Mouse (Mus musculus) hindbrain, embryonic 12.5 days (tissue): ENCODE measurements around the gene Foxn1. TPM values are rescaled to one million over a fixed set of nuclear protein-coding genes. Genes with fewer than 3 reads are reported as not detected.

Source experiments
- ATAC-seq: fragments of 200-750 bp; cut with Nextera tagmentation; 2 replicates; pipeline ENCODE4 v1.8.0; 2017; ENCODE audit warnings: moderate TSS enrichment; ENCODE audit not compliant: low FRiP score
- H3K27ac ChIP-seq: fragments of 300-500 bp; sonication (generic); 2 replicates; pipeline ENCODE4 v1.5.1; 2016; ENCODE audit warnings: mild to moderate bottlenecking
- H3K27me3 ChIP-seq: fragments of 300-500 bp; sonication (generic); 2 replicates; pipeline ENCODE4 v1.6.1; 2016; ENCODE audit warnings: mild to moderate bottlenecking
- H3K36me3 ChIP-seq: fragments of 300-500 bp; sonication (generic); 2 replicates; pipeline ENCODE4 v1.6.1; 2016; ENCODE audit warnings: mild to moderate bottlenecking
- H3K4me1 ChIP-seq: fragments of 300-500 bp; sonication (generic); 2 replicates; pipeline ENCODE4 v1.6.1; 2016
- H3K4me2 ChIP-seq: fragments of 300-500 bp; sonication (generic); replicated peaks from 2 replicates; pipeline ENCODE4 v1.6.1; 2016; ENCODE audit warnings: mild to moderate bottlenecking
- H3K4me3 ChIP-seq: fragments of 300-500 bp; sonication (generic); 2 replicates; pipeline ENCODE4 v1.5.1; 2016; ENCODE audit warnings: mild to moderate bottlenecking
- H3K9ac ChIP-seq: fragments of 300-500 bp; sonication (generic); 2 replicates; pipeline ENCODE4 v1.6.1; 2016; ENCODE audit warnings: mild to moderate bottlenecking, moderate library complexity
- H3K9me3 ChIP-seq: fragments of 300-500 bp; sonication (generic); replicated peaks from 2 replicates; pipeline ENCODE4 v1.6.1; 2016; ENCODE audit warnings: mild to moderate bottlenecking
- WGBS: fragments of 180-500 bp; shearing (Covaris S2); methylation state at CpG from one replicate; pipeline ENCODE4 v1.1.7; 2016; 5-methylcytosine and 5-hydroxymethylcytosine counted together
- polyA plus RNA-seq: library from polyadenylated mRNA; unstranded; fragments of >200 nt; fragmentation: Nextera tagmentation; extraction: Ambion mirVana; gene quantifications from 2 replicates; pipeline ENCODE4 v1.2.1, GENCODE M21; 2016

Foxn1 gene
- polyA plus RNA-seq, 1 experiment from 2014 or later = not detected

DNA sequence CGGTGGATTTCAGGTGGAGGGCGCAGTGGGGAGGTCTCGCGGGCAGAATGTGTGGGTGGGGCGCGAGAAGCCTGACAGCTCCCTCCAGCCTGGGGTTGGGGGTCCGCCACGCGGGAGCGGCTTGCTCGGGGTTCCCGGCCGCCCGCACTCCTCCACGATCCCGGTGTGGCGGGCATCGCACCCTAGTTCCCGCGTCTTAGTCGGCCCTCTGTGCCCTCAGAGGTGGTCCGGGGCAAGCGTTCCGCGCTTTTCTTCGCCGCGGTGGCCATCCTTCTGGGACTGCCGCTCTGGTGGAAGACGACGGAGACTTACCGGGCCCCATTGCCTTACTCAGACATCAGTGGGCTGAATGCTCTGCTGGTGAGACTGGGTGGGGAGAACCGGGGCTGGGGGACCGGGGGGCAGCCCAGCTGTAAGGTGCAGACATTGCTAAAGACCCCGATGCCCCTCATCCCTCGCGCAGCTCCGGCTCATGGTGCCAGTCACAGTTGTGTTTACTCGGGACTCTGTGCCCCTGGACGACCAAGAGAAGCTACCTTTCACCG lies 57.8 kb downstream of the Foxn1 start:
- 0 out of 2 replicates have a peak overlapping the region, but pooled peaks have one; percentile 17 for H3K27ac ChIP-seq
- peaks cover 15% of the 10 kb centered on the region for H3K36me3 ChIP-seq
- no peaks in the 10 kb centered on the region for H3K27me3 ChIP-seq
- H3K4me3 ChIP-seq = peak overlapping the region; percentile 92
- ATAC-seq = peak; percentile 68
- peaks cover 11% of the 10 kb centered on the region for H3K4me1 ChIP-seq
- H3K4me2 ChIP-seq = peak overlapping the region; percentile 95
- H3K9me3 ChIP-seq = no peaks in the 10 kb centered on the region
- peak overlapping the region; percentile 84 for H3K9ac ChIP-seq
- under 1% methylated on average over 40 of the region's 41 CpGs for WGBS

- H3K4me3 ChIP-seq = peak within 1 kb of the TSS; percentile 92
- ATAC-seq = peak; percentile 93
- 13% methylated on average over 36 of the region's 37 CpGs for WGBS
- no peaks in the 10 kb centered on the region for H3K27me3 ChIP-seq
- 0 out of 2 replicates have a peak within 1 kb of the TSS, but pooled peaks have one; percentile 17 for H3K27ac ChIP-seq
- H3K36me3 ChIP-seq = peaks cover 8% of the 10 kb centered on the region
- H3K4me1 ChIP-seq = peaks cover 14% of the 10 kb centered on the region
- H3K9ac ChIP-seq = peak within 1 kb of the TSS; percentile 84
- H3K4me2 ChIP-seq = peak within 1 kb of the TSS; percentile 95
- H3K9me3 ChIP-seq = no peaks in the 10 kb centered on the region
Observed at GRCm38 (mm10) chr11:78327634-78328511, 58.5 kb downstream of the Foxn1 start, which contains the start of gene Pigs. TSS of gene Pigs (plus strand) at chr11:78328415.

- Histone ChIP-seq H3K4me1 (peaks cover 20% of the 10 kb centered on the region), H3K27ac (no peak overlapping the region), H3K9ac (no peak overlapping the region), H3K36me3 (peaks cover 7% of the 10 kb centered on the region), H3K27me3 (no peaks in the 10 kb centered on the region), H3K9me3 (no peaks in the 10 kb centered on the region), H3K4me3 (no peak overlapping the region), H3K4me2 (no peak overlapping the region)
- no peak for ATAC-seq
- WGBS = 89% methylated on average over 4 of the region's 4 CpGs
Observed at GRCm38 (mm10) chr11:78327215-78327614, 59.1 kb downstream of the Foxn1 start.

DNA sequence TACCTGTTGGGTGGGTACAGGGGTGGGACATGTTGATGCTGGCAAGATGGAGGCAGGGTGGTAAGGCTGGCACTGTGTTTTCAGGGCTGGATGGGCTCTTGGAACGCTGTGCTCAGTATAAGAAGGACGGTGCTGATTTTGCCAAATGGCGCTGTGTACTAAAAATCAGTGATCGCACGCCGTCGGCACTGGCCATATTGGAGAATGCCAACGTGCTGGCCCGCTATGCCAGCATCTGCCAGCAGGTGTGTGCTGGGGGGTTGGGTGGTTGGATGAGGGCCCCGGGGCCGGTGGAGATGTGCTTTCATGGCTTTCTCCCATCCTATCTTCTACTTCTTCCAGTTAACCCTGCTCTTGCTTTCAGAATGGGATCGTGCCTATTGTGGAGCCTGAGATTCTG lies 61.4 kb downstream of the Foxn1 start:
- no peak for ATAC-seq
- 96% methylated on average over 12 of the region's 12 CpGs for WGBS
- no peaks in the 10 kb centered on the region for H3K9me3 ChIP-seq
- 0 out of 2 replicates have a peak overlapping the region, but pooled peaks have one; percentile 4 for H3K4me2 ChIP-seq
- H3K27me3 ChIP-seq = no peaks in the 10 kb centered on the region
- peaks cover 20% of the 10 kb centered on the region for H3K4me1 ChIP-seq
- no peak overlapping the region for H3K27ac ChIP-seq
- H3K9ac ChIP-seq = no peak overlapping the region
- peaks cover 23% of the 10 kb centered on the region for H3K36me3 ChIP-seq
- no peak overlapping the region for H3K4me3 ChIP-seq

- no peak overlapping the region for H3K4me3 ChIP-seq
- no peak for ATAC-seq
- peaks cover 14% of the 10 kb centered on the region for H3K4me1 ChIP-seq
- WGBS = 84% methylated on average over 15 of the region's 15 CpGs
- 0 out of 2 replicates have a peak overlapping the region, but pooled peaks have one; percentile 4 for H3K4me2 ChIP-seq
- H3K27ac ChIP-seq = no peak overlapping the region
- no peak overlapping the region for H3K9ac ChIP-seq
- H3K9me3 ChIP-seq = no peaks in the 10 kb centered on the region
- H3K36me3 ChIP-seq = peaks cover 29% of the 10 kb centered on the region
- no peaks in the 10 kb centered on the region for H3K27me3 ChIP-seq
Observed at GRCm38 (mm10) chr11:78324000-78324785, 62.2 kb downstream of the Foxn1 start.

GRCm38 (mm10) chr11:78322860-78323259 lies 63.5 kb downstream of the Foxn1 start, which contains the start of gene Aldoc:
TSS of gene Aldoc (plus strand) at chr11:78322968.
- ATAC-seq = peak; percentile 68
- H3K27ac ChIP-seq = peak within 1 kb of the TSS; percentile 57
- H3K4me1 ChIP-seq = peaks cover 9% of the 10 kb centered on the region
- no peaks in the 10 kb centered on the region for H3K27me3 ChIP-seq
- no peak within 1 kb of the TSS for H3K9ac ChIP-seq
- peaks cover 42% of the 10 kb centered on the region for H3K36me3 ChIP-seq
- H3K4me3 ChIP-seq = peak within 1 kb of the TSS; percentile 17; the same call in 1 of the 2 replicates
- no peaks in the 10 kb centered on the region for H3K9me3 ChIP-seq
- peak within 1 kb of the TSS; percentile 37 for H3K4me2 ChIP-seq
- 8% methylated on average over 15 of the region's 15 CpGs for WGBS

GRCm38 (mm10) chr11:78322076-78322831 lies 64.1 kb downstream of the Foxn1 start:
- WGBS = 63% methylated on average over 2 of the region's 2 CpGs
- H3K4me1 ChIP-seq = peaks cover 9% of the 10 kb centered on the region
- peaks cover 47% of the 10 kb centered on the region for H3K36me3 ChIP-seq
- H3K9ac ChIP-seq = no peak overlapping the region
- no peaks in the 10 kb centered on the region for H3K27me3 ChIP-seq
- H3K27ac ChIP-seq = peak overlapping the region; percentile 57; the same call in 1 of the 2 replicates
- no peaks in the 10 kb centered on the region for H3K9me3 ChIP-seq
- H3K4me2 ChIP-seq = peak overlapping the region; percentile 37
- H3K4me3 ChIP-seq = no peak overlapping the region
- 0 out of 2 replicates have a peak, but pooled peaks have one; percentile 16 for ATAC-seq

- Histone ChIP-seq H3K4me3 (no peak overlapping the region), H3K4me2 (no peak overlapping the region), H3K36me3 (peaks cover 78% of the 10 kb centered on the region), H3K4me1 (peaks cover 9% of the 10 kb centered on the region), H3K9me3 (no peaks in the 10 kb centered on the region), H3K27me3 (no peaks in the 10 kb centered on the region), H3K27ac (no peak overlapping the region), H3K9ac (no peak overlapping the region)
- 92% methylated on average over 2 of the region's 2 CpGs for WGBS
- ATAC-seq = no peak
Observed at GRCm38 (mm10) chr11:78318411-78318810, 67.9 kb downstream of the Foxn1 start.

DNA sequence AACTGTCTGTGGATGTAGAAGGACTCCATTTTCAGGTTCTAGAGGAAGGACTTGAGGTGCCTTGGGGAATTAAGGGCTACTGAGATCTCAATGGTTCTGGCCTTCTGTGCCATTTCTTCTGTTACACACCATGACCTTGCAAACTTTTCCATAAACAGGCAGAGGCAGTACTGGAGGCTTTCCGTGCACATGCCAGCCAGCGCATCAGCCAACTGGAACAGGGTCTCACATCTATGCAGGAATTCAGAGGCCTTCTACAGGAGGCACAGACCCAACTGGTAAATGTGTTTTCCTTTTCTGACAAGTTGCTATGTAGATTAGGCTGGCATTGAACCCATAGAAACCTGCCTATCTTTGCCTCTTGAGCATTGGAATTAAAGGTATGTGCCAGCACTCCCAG lies 72.7 kb downstream of the Foxn1 start:
- H3K27ac ChIP-seq = no peak overlapping the region
- peaks cover 73% of the 10 kb centered on the region for H3K36me3 ChIP-seq
- no peak overlapping the region for H3K4me2 ChIP-seq
- no peak overlapping the region for H3K9ac ChIP-seq
- 96% methylated on average over 2 of the region's 2 CpGs for WGBS
- ATAC-seq = no peak
- H3K4me1 ChIP-seq = peaks cover 4% of the 10 kb centered on the region
- no peaks in the 10 kb centered on the region for H3K9me3 ChIP-seq
- no peak overlapping the region for H3K4me3 ChIP-seq
- no peaks in the 10 kb centered on the region for H3K27me3 ChIP-seq

GRCm38 (mm10) chr11:78310861-78311511 lies 75.4 kb downstream of the Foxn1 start:
- ATAC-seq = no peak
- H3K36me3 ChIP-seq = peaks cover 54% of the 10 kb centered on the region
- 85% methylated on average over 8 of the region's 8 CpGs for WGBS

More at GRCm38 (mm10) chr11:78310861-78311511, 75.4 kb downstream of the Foxn1 start:
- H3K9me3 ChIP-seq = no peaks in the 10 kb centered on the region
- peaks cover 4% of the 10 kb centered on the region for H3K4me1 ChIP-seq
- no peak overlapping the region for H3K4me2 ChIP-seq
- no peak overlapping the region for H3K9ac ChIP-seq
- no peak overlapping the region for H3K27ac ChIP-seq
- no peak overlapping the region for H3K4me3 ChIP-seq
- no peaks in the 10 kb centered on the region for H3K27me3 ChIP-seq
